Mouse (Mus musculus) CD4-positive, CD25-positive, alpha-beta regulatory T cell, adult 4 months (primary cell): ENCODE measurements around the gene Trafd1. TPM values are rescaled to one million over a fixed set of nuclear protein-coding genes. Genes with fewer than 3 reads are reported as not detected.
A peak's percentile ranks its signal among the peaks of the same experiment; 100 is the strongest.

ENCODE experiments used
- ATAC-seq: one replicate; pipeline ENCODE4 v1.8.0; 2017
- polyA plus RNA-seq, 2 experiments: library from polyadenylated mRNA; unstranded; fragments of 100-300 nt; shearing (Covaris generic); gene quantifications; one replicate each; pipeline ENCODE4 v1.2.1; 2017

The Trafd1 gene
- polyA plus RNA-seq: 10 to 100 TPM; 37.5 to 58.0 TPM

DNA sequence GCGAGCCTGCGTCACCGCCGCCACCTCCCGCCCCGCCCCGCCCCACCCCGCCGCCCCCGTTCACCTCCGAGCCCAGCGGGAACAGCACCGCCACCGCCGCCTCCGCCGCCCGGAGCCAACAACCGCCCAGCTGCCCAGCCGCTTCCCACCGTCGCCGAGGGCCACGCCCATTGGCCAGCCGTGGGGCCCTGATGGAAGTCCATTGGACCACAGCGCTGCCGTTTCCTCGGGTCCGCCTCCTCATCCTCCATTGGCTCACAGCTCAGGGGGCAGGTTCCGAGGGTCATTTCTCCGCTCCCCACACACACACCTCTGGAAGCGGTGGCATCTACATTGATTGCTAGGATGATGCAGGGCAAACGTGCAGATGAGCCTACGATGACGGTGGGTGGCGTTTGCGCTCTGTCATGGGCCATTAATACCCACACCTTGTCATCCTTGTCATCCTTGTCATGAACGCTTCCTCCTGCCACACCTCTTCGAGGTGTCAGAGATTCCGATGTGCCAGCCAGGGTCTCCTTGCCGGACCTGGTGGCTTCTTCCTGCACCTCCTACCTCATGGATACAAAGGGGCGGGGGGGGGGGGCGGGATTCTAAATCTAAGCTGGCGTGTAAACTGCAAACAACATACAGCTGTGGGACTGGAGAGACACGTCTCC lies at the start of gene Trafd1:
TSS of gene Trafd1 (minus strand) at position 172 of the 659 bp plus-strand sequence.
- ATAC-seq: peak; percentile 80

- ATAC-seq: no peak
These were observed 43.5 kb upstream of the Trafd1 start for GRCm38 (mm10) chr5:121428954-121429353.

DNA sequence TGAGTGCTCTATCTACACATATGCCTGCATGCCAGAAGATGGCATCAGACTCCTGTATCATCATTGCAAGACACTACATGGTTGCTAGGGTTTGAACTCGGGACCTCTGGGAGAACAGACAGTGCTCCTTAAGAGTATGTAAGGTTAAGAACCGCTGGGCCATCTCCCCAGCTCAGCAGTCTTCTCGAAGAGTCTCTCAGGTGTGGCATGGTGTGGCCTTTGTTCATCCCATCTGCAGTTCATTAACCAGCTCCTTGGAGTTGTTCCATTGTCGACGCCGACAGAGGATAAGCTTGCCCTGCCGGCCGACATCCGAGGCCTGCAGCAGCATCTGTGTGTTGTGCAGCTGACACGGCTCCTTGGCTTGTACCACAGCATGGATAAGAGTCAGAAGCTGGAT lies 37.9 kb upstream of the Trafd1 start:
- no peak for ATAC-seq

- ATAC-seq: no peak
These were observed 37.4 kb upstream of the Trafd1 start for GRCm38 (mm10) chr5:121422787-121423186.

GRCm38 (mm10) chr5:121420721-121421120 lies 35.3 kb upstream of the Trafd1 start:
- ATAC-seq: no peak

- ATAC-seq: no peak
These were observed 25.5 kb upstream of the Trafd1 start for GRCm38 (mm10) chr5:121410975-121411374.

GRCm38 (mm10) chr5:121407856-121408255 lies 22.4 kb upstream of the Trafd1 start:
- no peak for ATAC-seq

GRCm38 (mm10) chr5:121400849-121401248 lies 15.4 kb upstream of the Trafd1 start:
- no peak for ATAC-seq

DNA sequence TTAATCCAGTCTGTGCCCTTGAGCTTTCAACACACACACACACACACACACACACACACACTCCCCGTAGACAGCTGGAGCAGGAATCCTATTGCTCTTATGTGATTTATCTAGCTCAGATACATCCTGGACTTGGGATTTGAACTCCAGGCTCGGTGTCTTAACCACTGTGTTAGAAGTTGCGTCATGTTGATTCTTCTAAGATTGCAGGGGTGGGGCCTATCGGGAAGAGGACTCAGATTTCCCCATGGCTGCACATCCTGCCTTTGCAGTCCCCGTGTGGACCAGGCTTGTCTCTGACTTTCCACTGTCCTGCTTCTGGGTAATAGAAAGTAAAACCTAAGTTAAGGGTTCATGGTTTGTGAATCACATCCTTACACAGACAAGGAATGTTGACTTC lies 14.6 kb upstream of the Trafd1 start:
- no peak for ATAC-seq

GRCm38 (mm10) chr5:121399540-121399939 lies 14.1 kb upstream of the Trafd1 start:
- ATAC-seq: no peak

GRCm38 (mm10) chr5:121398965-121399462 lies 13.6 kb upstream of the Trafd1 start:
- no peak for ATAC-seq

DNA sequence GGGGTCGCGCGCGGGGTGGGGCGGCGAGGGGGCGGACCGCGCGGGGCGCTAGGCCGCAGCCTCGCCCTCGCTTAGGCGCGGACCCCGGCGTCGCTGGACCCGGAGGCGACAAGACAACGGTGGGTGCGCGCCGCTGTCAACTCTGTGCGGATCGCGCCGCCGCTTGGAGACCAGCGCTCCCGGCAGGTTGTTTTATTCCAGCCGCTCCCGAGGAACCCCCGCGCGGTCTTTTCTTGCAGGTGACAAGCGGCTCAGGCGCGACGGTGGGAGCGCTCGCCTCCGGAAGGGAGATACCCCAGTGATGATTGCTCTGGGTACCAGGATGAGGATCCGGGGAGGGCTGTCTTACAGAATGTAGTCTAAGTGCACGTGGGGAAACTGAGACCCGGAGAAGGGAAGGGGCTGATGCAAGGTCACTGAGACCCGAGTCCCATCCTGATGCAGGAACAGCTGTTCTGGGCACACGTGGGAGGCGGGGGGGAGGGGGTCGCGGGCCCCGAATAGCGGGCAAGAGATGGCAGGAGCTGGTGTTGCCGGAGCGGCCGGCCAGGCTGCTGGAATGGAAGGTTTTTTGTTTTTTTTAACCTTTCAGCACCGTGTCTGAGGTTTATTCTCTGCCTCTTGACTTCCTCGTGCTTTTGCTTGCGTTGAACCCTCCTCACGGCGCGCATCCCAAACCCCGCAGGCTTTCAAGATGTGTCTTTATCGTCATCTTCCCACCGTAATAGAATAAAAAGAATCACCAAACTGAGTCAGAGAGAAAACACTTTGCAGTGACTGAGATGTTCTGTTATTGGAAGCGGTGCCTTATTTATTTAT lies 12.9 kb upstream of the Trafd1 start:
- peak; percentile 22 for ATAC-seq

DNA sequence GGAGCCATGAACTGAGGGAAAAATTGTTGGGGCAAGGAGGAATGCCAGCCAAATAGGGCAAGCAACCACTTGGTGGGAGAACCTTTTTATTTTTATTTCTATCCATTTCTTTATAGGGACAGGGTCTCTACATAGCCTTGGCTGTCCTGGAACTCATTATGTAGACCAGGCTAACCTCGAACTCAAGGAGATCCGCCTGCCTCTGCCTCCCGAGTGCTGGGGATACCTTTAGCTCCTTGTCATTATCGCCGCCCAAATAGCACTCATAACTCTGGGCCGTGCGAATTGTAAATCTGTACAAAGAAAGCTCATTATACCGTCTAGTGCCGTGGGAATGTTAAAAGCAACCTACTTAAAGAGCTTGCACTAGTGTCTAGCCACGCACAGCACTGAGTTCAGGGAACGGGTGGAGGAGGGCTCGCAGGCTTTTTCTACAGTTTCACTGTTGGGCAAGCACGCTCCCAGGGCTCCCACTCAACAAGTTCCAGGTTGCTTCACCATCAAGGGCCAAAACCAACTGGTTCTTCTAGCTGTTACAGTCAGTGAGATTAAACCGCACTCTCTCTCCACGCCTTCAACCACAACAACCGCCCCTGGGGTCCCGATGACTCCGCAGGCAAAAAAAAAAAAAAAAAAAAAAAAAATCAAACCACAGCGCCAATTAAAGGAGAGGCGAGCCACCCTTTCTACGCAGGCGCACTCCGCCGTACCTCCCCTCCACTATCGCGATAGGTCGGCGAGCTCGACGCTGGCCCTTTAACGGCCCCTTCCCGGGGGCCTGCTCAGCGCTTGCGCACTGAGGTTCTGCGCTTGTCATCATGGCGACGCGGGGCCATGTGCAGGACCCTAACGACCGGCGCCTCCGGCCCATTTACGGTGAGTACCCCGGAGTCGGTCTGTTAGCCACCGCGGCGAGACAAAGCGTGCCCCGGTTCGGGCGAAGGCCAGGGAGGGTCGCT lies 12.0 kb upstream of the Trafd1 start, which contains the start of gene Naa25:
TSS of gene Naa25 (plus strand) at position 750 of the 959 bp plus-strand sequence.
- ATAC-seq: peak; percentile 90

DNA sequence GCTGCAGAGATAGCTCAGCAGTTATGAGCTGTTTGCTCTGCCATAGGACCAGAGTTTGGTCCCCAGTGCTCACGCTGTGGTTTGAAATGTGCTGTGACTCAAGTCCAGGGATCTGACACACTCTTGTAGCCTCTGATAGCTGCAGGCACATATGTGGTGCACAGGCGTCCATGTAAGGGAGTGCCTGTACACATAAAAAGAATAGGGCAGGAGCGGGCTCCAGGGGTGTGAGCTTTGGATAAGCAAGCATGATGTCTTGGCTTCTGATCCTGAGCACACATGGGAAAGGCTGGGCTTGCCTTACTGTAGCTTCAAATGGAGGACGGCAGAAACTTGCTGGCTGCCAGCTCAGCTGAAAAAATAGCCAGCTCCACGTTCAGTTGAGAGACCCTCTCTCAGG lies 10.2 kb upstream of the Trafd1 start:
- no peak for ATAC-seq

GRCm38 (mm10) chr5:121393402-121393801 lies 8.0 kb upstream of the Trafd1 start:
- ATAC-seq: no peak

DNA sequence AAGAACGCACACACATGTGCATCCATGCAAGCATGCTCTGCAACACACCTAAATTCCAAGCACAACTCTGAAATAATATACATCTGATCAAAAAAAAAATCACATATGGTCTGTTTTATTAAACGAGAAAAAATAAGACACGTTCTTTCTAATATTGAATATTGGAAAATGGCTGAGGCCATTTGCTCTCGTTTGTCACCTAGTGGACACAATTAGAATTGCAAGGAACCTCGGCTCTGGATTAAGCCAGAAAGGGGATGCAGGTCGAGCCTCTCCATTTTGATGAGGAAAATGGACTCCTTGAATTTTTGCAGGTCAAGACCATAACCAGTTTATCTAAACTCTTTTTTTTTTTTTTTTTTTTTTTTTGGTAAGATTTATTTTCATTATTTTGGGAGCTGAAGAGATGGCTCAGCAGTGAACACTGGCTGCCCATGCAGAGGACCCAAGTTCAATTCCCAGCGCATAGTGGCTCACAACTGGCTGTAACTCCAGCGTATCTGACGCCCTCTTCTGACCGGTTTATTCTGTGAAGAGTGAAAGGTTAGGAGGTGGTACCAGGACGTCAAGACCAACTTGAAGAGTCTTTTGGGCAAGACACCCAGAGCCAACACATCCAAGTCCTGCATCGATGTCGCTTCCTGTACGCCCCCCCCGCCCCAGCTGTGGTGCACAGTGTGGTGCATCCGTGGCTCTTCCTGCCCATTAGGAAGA lies 7.4 kb upstream of the Trafd1 start:
- ATAC-seq: peak; percentile 46

- ATAC-seq: no peak
These were observed 4.3 kb upstream of the Trafd1 start for GRCm38 (mm10) chr5:121389691-121390090.

- no peak for ATAC-seq
These were observed 3.7 kb upstream of the Trafd1 start for GRCm38 (mm10) chr5:121389106-121389505.

- ATAC-seq: no peak
These were observed 1.7 kb upstream of the Trafd1 start for GRCm38 (mm10) chr5:121387126-121387525.

DNA sequence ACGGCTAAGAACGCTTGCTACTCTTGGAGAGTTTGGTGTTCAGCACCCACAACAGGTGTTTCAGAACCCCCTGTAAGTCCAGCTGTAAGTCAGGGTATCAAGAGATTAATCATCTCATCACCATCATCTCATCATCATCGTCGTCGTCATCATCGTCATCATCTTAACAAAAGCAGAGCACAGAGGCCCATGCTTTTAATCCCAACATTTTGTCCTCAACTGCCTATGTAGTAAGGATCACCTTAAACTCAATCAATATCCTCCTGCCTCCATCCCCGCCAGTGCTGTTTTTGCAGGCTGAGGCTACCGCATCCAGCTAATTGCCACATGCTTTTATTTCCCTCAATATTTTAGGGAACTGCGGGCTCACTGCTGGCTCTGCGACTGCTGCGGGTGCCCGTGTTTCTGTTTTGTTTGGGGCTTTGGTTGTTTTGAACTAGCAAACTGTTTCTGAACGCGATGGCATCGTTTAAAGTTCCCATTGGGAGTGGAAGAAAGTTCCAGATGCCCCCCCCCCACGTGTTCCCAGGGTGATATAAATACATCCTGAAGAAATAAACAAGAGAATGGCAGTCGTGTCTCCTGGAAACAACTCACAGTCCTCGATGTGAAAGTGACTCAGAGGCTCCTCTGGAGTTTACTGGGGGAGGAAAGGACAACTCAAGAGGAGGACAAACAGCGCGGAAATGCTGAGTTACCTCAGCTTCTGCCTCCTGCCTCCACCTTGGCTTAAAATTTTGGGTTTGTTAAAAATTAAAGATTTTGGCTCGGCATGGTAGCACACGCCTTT lies 883 bp upstream of the Trafd1 start:
- ATAC-seq: no peak
